Mouse (Mus musculus) urinary bladder, adult 2 months (tissue): ENCODE results near the gene Apbb2. TPM values are rescaled to one million over a fixed set of nuclear protein-coding genes. Genes with fewer than 3 reads are reported as not detected.

Experiments used
- DNase-seq: peaks from one replicate; pipeline ENCODE4 v3.0.0; 2022; ENCODE audit warnings: low spot score
- polyA plus RNA-seq: library from polyadenylated mRNA; depleted of rRNA; stranded (reverse); fragments of >200 nt; gene quantifications from 2 replicates; pipeline ENCODE4 v1.2.3, GENCODE M21; 2012

The Apbb2 gene
- polyA plus RNA-seq, 1 experiment = 12.3 TPM

- no peak for DNase-seq
Measured at GRCm38 (mm10) chr5:66602287-66602820, 16.2 kb downstream of the Apbb2 start.

DNA sequence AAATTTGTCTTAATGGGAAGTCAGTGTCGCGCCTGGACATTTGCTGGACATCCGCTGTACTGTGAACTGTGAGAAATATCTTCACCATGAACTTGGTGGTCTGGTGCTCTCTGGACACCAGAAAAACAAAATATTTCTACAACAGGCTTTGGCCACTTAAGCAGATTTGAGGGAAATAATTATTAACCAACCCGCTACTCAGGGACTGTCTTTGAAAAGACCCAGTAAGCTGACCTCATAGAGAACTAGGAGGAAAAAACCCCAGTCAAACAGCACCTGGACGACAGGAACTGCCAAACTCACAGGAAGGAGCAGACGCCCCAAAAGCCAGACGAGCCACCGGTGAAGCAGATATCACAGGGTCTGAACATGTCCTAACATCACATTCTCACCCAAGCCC is 18.2 kb downstream of the Apbb2 start:
- DNase-seq = no peak

GRCm38 (mm10) chr5:66599888-66600287 is 18.7 kb downstream of the Apbb2 start:
- DNase-seq = no peak

GRCm38 (mm10) chr5:66596296-66596695 is 22.3 kb downstream of the Apbb2 start:
- no peak for DNase-seq

DNA sequence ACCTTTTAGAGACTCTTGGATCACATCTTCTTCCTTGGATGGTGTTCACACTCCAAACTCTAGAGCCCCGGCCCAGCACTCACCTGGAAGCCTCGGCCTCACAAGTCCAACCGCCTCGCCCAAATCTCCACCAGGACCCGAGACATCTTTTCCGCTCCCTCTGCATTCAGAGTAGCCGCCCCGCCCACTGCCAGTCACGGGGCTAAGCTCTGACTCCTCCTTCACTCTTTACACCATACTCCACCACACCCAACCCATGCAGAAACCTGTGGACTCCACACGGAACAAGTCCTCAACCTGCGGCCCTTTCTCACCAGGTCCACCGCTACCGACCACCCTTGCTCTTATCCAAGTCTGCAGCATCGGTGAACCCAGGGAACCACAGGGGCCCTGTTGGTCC is 23.7 kb downstream of the Apbb2 start:
- no peak for DNase-seq

DNA sequence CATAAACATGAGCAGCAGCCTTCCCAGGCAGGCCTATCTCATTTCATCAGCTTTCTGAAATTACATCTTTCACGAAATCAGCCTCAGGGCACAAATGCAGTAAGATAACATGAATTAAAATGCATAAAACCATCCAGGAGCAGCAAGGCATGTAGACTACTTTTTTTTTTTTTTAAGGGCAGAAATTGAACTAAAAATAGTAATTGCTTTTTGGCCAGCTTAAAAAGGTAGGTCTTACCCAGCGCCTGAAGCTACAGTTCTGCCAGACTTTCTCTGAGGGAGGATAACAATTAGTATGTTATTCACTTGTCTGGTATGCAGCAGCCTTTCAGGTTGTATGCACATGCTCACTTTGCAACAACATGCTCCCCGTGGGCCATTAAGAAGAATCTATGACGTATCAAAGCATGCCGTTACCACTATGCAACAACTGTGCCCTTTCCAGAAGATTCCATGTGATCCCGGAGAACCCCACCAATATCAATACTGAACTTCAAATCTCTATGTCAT is 32.3 kb downstream of the Apbb2 start:
- DNase-seq = no peak

DNA sequence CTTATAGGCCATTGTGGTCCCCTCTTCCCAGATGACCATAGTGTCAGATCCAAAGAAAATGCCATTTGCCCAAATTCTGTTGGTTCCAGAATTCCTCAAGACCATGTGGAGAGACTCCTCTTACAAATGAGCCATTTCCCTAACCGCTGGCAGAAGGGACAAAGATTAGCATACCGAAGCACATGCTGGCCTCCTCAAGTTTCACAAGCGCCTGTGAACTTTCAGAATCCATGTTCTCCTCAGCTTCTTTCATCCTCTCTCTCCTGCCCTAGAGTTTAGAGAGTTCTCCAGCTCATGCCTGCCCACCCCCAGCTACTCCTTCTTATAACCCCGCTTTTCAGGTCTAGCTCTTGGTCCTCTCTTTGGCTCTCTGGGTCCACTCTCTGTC is 35.6 kb downstream of the Apbb2 start:
- DNase-seq = no peak

GRCm38 (mm10) chr5:66582281-66583018 is 36.1 kb downstream of the Apbb2 start:
- no peak for DNase-seq

DNA sequence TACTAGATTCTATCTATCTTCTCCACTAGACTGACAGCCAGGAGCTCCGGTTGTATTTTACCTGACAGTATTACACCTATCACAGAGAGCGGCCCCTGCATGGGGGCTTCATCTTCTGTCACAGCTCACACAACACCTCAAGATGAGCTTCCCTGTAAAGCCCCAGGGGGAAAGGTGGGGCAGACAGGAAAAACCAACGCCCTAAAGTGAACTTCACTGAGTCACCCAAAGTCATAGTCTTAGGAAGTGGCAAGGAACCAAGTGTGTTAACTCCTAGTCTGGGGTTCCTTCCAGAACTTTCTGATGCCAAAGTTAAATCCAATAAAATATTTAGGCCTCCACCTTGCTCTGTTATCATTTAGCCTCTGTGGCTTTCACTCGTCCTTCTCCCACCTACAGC is 39.5 kb downstream of the Apbb2 start:
- DNase-seq = no peak

- DNase-seq = no peak
Measured at GRCm38 (mm10) chr5:66576299-66576698, 42.3 kb downstream of the Apbb2 start.

- DNase-seq = no peak
Measured at GRCm38 (mm10) chr5:66575148-66575547, 43.4 kb downstream of the Apbb2 start.

GRCm38 (mm10) chr5:66573266-66573665 is 45.3 kb downstream of the Apbb2 start:
- no peak for DNase-seq

DNA sequence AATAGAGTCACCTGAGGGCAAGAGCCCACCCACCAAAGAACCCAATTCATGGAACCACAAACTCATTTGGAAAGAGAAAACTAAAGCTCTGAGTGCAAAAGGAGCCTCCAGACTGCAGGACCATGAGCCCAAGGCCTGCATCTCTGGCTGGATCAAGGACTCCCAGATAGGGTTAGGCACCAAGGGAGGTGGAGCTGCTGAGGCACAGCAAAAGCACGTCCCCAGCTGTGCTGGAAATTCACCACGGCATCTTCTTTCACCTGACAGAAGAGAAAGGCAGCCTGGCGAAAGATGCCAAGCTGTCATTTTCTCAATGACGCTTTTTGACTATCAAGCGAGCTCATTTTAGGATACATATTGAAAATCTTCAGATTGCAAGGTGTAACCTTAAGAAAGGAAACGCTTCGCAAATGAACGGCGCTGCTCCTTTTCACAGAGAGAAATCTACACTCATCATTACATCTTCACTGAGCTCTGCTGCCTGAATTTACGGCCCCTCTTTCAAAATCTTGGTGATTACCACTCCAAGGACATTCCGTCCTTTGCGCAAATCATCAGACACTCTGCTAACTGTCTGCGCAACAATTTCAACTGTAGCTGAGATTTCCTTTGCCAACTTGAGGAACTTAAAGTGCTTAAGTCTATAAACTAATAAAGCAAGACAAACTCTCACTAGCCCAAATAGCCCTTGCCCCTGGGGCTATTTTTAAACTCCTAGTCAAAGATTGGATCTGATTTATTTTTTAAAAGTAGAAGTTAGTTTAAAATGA is 46.3 kb downstream of the Apbb2 start:
- no peak for DNase-seq

DNA sequence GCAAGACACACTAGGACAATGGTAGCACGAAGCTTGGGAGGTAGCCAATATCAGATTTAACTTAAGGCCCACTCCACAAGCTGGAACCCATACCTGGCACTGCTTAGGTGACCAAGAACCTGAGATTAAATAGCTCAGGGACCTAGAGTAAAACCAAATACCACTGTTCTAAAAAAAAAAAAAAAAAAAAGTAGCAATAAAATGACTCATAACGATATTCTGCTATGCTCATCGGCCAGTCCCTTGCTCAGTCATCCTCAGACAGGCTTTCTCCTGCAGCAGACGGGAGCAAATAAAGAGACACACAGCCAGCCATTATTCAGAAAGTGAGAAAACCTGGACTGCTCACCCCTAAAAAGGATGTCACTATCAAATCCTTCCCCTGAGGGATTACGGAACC is 47.9 kb downstream of the Apbb2 start:
- DNase-seq = no peak

DNA sequence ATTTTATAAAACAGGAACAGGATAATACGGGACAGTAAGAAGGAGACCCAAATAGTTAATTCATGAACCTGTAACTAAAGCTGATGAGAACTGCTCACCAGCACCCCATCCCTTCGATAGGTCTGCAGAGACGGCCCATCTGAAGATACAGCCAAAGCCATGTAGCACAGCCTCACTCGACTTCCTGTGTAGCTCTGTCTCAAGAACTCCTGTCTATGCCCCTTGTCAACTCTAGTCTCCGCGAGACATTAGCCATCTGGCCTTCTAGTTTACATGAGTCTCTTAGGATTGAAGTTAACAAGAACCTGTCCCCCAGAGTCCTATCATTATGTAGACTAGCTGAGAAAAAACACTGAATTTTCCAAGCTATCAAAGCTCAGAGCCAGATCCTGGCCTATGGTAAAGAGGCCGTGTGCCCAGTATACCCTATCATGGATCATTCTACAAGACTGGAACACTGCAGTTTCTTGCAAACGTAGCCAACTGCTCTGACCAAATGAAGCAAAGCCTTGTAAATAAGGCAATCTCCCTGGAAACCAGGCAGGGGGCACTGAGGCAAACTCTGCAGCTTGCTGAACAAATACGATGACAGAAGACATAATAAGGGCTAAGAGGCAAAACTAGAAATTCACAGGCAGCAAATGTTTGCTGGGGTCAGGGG is 49.3 kb downstream of the Apbb2 start:
- no peak for DNase-seq

DNA sequence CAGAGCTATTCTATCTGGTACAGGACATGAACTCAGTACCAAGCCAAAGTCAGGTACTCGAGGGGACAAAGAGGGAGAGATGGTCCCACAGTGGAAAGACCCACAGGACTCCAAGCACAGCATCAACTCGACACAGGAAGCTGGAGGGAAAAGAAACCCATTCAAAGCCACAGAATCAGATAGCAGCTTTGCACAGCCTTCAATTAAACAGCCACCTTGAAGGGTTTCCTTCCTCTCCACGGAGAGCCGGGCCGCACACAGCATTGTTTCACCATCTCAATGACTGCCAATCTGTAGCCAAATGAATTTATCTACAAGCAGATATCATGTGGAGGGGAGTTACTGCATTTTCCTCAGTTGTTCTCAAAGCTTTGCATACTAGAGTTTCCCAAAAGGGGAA is 50.6 kb downstream of the Apbb2 start:
- no peak for DNase-seq

GRCm38 (mm10) chr5:66567424-66567823 is 51.2 kb downstream of the Apbb2 start:
- DNase-seq = no peak

- no peak for DNase-seq
Measured at GRCm38 (mm10) chr5:66559591-66560175, 58.9 kb downstream of the Apbb2 start.

GRCm38 (mm10) chr5:66558094-66558493 is 60.5 kb downstream of the Apbb2 start:
- DNase-seq = no peak

- no peak for DNase-seq
Measured at GRCm38 (mm10) chr5:66553933-66554332, 64.7 kb downstream of the Apbb2 start.

- no peak for DNase-seq
Measured at GRCm38 (mm10) chr5:66552246-66552645, 66.3 kb downstream of the Apbb2 start.

DNA sequence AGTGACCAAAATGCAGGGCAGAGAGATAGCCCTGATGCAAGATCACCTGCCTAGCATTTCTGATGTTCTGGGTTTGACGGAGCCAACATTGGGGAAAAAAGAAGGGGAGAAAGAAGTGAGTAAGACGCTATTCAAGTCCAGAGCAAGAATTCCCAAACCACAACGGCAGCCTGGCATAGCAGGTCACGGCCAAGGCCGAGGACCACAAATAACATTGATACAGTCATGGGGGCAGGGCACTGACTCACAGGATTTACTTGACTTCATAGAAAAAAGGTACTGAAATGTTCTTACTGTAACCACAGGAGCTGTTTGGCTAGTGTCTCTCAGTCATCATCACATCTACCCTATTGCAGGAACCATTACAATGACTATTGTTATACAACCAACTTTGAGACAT is 68.3 kb downstream of the Apbb2 start:
- no peak for DNase-seq
